ENCODE assay signal across 22 mouse cellular contexts in the genomic region with DNA sequence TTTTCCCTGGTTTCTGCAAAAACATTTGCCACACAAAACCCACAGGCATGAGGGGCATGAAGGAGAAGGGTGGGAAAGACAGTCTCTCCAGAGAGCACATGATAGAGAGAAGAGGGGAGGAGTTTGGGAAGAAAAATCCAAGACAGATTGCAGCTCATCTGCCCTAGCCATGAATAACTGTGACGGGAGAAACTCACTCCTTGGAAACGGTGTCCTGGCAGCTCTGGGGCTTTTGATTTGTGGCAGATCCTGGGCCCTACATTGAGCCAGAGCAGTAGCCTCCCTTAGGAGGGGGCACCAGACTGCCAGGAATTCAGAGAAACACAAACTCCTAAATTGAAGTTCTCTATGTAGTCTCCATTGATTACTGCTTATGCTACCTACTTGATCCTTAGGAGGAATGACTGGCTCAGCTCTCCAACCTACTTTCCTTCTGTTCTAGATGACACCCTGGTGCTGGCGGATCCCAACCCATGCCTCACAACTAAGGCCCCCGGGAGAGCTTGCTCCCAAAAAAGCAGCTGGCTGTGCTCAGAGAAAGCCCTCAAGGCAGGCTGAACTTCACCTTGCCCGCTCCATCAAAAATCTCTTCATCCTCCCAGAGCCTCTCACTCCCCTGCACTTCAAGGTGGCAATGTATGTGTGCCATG.
DNase-seq lines count a peak whose midpoint lies in the region; ATAC-seq lines count a peak whose summit lies in the region.
"Had no signal": no experiment of that assay in that cellular context is flagged by ENCODE, and none has a peak within 500 bp of the region (broad histone marks: within the 10 kb centered on the region; RNA-seq: fewer than 3 reads in every experiment).

No protein-coding gene starts in this region.

- DNase-seq in cerebellum, postnatal 10 days, result peak; percentile 35 to 45
- no peak for DNase-seq in cerebellum, adult 18-20 months
- no peak for DNase-seq in hindbrain, embryonic 10.5 days (ENCODE audit: low spot score)
- DNase-seq in left cerebral cortex, postnatal 14 days (ENCODE audit: low spot score in 2 of 2), result peak; percentile 19 to 70
- no peak for DNase-seq in left cerebral cortex, postnatal 4 days
- DNase-seq in telencephalon, adult 2 months (ENCODE audit: low read depth, low spot score), result peak; percentile 53
- DNase-seq: adrenal gland, postnatal 10 days; cerebellum, postnatal 25 days; embryo, embryonic 11 days; heart, postnatal 4 days; kidney, postnatal 25 days; lung, postnatal 4 days; midbrain, embryonic 14.5 days; thymus, adult 18-20 months; thymus, postnatal 36 days had no signal

- H3K4me2 ChIP-seq in hindbrain, embryonic 12.5 days (replicated peaks), result no peak overlapping the region
- H3K4me2 ChIP-seq: embryonic facial prominence, embryonic 13.5 days; stomach, embryonic 15.5 days had no signal

- no peak overlapping the region for H3K4me3 ChIP-seq in hindbrain, embryonic 12.5 days
- H3K4me3 ChIP-seq in hindbrain, embryonic 10.5 days, result no peak overlapping the region
- H3K4me3 ChIP-seq: embryonic facial prominence, embryonic 13.5 days; erythroblast, embryonic 14.5 days; heart, embryonic 10.5 days; stomach, embryonic 15.5 days had no signal

- intact Hi-C loops in left cerebral cortex, postnatal 14 days (cut with DNase I), result no loop called here
- intact Hi-C loops in left cerebral cortex, postnatal 4 days (cut with DNase I), result no loop called here

- H3K9me3 ChIP-seq in hindbrain, embryonic 12.5 days (replicated peaks), result no peaks in the 10 kb centered on the region
- no peaks in the 10 kb centered on the region for H3K9me3 ChIP-seq in hindbrain, embryonic 10.5 days
- H3K9me3 ChIP-seq: embryonic facial prominence, embryonic 13.5 days; heart, embryonic 10.5 days; stomach, embryonic 15.5 days had no signal

- H3K36me3 ChIP-seq in hindbrain, embryonic 12.5 days, result peaks cover 16% of the 10 kb centered on the region; the same call in 1 of the 2 replicates
- H3K36me3 ChIP-seq in hindbrain, embryonic 10.5 days, result peaks cover 19% of the 10 kb centered on the region
- H3K36me3 ChIP-seq: stomach, embryonic 15.5 days had no signal

- H3K9ac ChIP-seq in hindbrain, embryonic 12.5 days, result 0 out of 2 replicates have a peak overlapping the region, but pooled peaks have one; percentile 19
- H3K9ac ChIP-seq: embryonic facial prominence, embryonic 13.5 days; stomach, embryonic 15.5 days had no signal

- no peaks in the 10 kb centered on the region for H3K27me3 ChIP-seq in hindbrain, embryonic 12.5 days
- H3K27me3 ChIP-seq in hindbrain, embryonic 10.5 days (ENCODE audit: insufficient read depth, poor library complexity, severe bottlenecking), result no peaks in the 10 kb centered on the region
- H3K27me3 ChIP-seq: embryonic facial prominence, embryonic 13.5 days; stomach, embryonic 15.5 days had no signal

- no peaks in the 10 kb centered on the region for H3K4me1 ChIP-seq in hindbrain, embryonic 12.5 days
- no peaks in the 10 kb centered on the region for H3K4me1 ChIP-seq in hindbrain, embryonic 10.5 days (replicated peaks)
- H3K4me1 ChIP-seq: embryonic facial prominence, embryonic 13.5 days; heart, embryonic 10.5 days had no signal

- 85% methylated on average over 5 of the region's 5 CpGs for WGBS in hindbrain, embryonic 12.5 days
- WGBS in hindbrain, embryonic 10.5 days, result 79% methylated on average over 5 of the region's 5 CpGs

- ATAC-seq in hindbrain, embryonic 12.5 days (ENCODE audit: low FRiP score), result no peak
- ATAC-seq: activated CD4-positive, CD25-positive, alpha-beta regulatory T cell, adult 4 months; intestine, postnatal 0 days had no signal

- H3K27ac ChIP-seq in hindbrain, embryonic 12.5 days, result no peak overlapping the region
- H3K27ac ChIP-seq in hindbrain, embryonic 10.5 days, result no peak overlapping the region
- H3K27ac ChIP-seq: embryonic facial prominence, embryonic 13.5 days; heart, embryonic 10.5 days; stomach, embryonic 15.5 days had no signal

Comparison
In these comparisons a context has a peak if more than half of its experiments do, and no peak if none do; other contexts are left out.
1. DNase-seq: peak in cerebellum, postnatal 10 days (2 of 2), left cerebral cortex, postnatal 14 days (2 of 2) and telencephalon, adult 2 months (single experiment); none in cerebellum, adult 18-20 months (0 of 2), hindbrain, embryonic 10.5 days (single experiment) and left cerebral cortex, postnatal 4 days (single experiment).